Comparison of ENCODE assay signal across 8 mouse cellular contexts in the genomic region with DNA sequence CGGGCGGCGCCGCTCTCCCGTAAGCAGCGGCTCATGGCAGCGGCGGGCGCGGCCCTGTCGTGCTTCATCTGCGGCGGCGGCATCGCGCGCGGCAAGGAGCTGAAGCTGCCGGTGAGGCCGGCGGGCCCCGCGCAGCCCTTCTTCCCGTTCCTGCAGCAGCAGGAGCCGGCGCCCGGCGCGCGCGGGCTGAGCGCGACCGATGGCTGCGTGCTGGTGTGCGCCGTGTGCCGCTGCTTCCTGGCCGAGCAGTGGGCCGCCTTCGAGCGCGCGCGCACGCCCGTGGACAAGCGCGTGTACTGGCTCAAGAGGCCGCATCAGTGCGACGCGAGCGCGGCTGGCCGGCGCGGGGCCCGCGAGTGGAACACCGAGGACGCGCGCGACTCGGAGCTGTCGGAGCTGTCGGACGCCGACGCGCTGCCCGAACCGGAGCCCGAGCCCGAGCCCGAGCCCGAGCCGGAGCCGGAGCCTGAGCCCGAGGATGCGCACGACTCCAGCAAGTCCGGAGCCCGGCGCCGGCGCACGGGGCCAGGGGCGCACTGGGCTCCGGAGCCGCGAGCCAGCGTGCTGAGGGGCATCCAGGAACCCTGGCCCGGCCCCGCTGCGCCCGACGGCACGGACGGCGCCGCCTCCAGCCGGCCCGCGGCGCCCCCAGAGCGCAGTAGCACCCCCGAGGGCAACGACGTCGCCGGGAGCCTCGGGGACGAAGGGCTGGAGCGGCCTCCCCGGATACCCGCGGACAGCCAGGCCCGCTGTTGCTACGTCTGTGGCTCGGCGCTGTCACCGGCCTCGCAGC. TPM values are rescaled to one million over a fixed set of nuclear protein-coding genes. Genes with fewer than 3 reads are reported as not detected.
DNase-seq lines count a peak whose midpoint lies in the region; ATAC-seq and TF ChIP-seq lines count a peak whose summit lies in the region.

No protein-coding gene starts in this region.

- H3K36me3 ChIP-seq in lung, embryonic 14.5 days (ENCODE audit: insufficient read depth): no peaks in the 10 kb centered on the region
- H3K36me3 ChIP-seq in forebrain, embryonic 16.5 days (ENCODE audit: control insufficient read depth, insufficient read depth): no peaks in the 10 kb centered on the region
- no peaks in the 10 kb centered on the region for H3K36me3 ChIP-seq in midbrain, embryonic 14.5 days (ENCODE audit: control insufficient read depth, insufficient read depth, low read length)

- peaks cover 27% of the 10 kb centered on the region for H3K27me3 ChIP-seq in lung, embryonic 14.5 days (ENCODE audit: insufficient read depth, low read length)
- no peaks in the 10 kb centered on the region for H3K27me3 ChIP-seq in forebrain, embryonic 16.5 days (replicated peaks; ENCODE audit: control insufficient read depth, insufficient read depth, low read length)
- H3K27me3 ChIP-seq in midbrain, embryonic 14.5 days (ENCODE audit: control insufficient read depth, insufficient read depth, low read length): peaks cover 22% of the 10 kb centered on the region; the same call in 1 of the 2 replicates

- peak overlapping the region; percentile 68 for H3K9ac ChIP-seq in lung, embryonic 14.5 days
- peak overlapping the region; percentile 59 for H3K9ac ChIP-seq in forebrain, embryonic 16.5 days (replicated peaks; ENCODE audit: low read depth, low read length)
- H3K9ac ChIP-seq in midbrain, embryonic 14.5 days (replicated peaks; ENCODE audit: low read length): peak overlapping the region; percentile 64

- no peaks in the 10 kb centered on the region for H3K9me3 ChIP-seq in lung, embryonic 14.5 days (ENCODE audit: low read depth, low read length)
- H3K9me3 ChIP-seq in forebrain, embryonic 16.5 days (ENCODE audit: control insufficient read depth, low read length): no peaks in the 10 kb centered on the region
- no peaks in the 10 kb centered on the region for H3K9me3 ChIP-seq in midbrain, embryonic 14.5 days (ENCODE audit: control insufficient read depth, low read length)

- peaks cover 28% of the 10 kb centered on the region for H3K4me1 ChIP-seq in lung, embryonic 14.5 days (ENCODE audit: insufficient read depth)
- H3K4me1 ChIP-seq in forebrain, embryonic 16.5 days (replicated peaks; ENCODE audit: control insufficient read depth, insufficient read depth, low read length): peaks cover 59% of the 10 kb centered on the region
- H3K4me1 ChIP-seq in midbrain, embryonic 14.5 days (ENCODE audit: control insufficient read depth, insufficient read depth, low read length): peaks cover 68% of the 10 kb centered on the region

- peak; percentile 62 for DNase-seq in lung, embryonic 14.5 days
- DNase-seq in lung, adult 18-20 months: no peak
- DNase-seq in brain, adult 2 months (ENCODE audit: low read depth, low spot score): peak; percentile 82
- peak; percentile 68 for DNase-seq in kidney, postnatal 10 days
- peak; percentile 79 for DNase-seq in midbrain, embryonic 14.5 days
- no peak for DNase-seq in yolk sac, embryonic 10.5 days (ENCODE audit: low spot score)

- peak overlapping the region; percentile 63 for H3K4me3 ChIP-seq in lung, embryonic 14.5 days (ENCODE audit: low read depth, low read length)
- peak overlapping the region; percentile 57 for H3K4me3 ChIP-seq in forebrain, embryonic 16.5 days (replicated peaks; ENCODE audit: low read length)
- peak overlapping the region; percentile 54 for H3K4me3 ChIP-seq in midbrain, embryonic 14.5 days (replicated peaks; ENCODE audit: low read depth, low read length)

- WGBS in lung, embryonic 14.5 days: under 1% methylated on average over 113 of the region's 125 CpGs
- WGBS in forebrain, embryonic 16.5 days: under 1% methylated on average over 106 of the region's 125 CpGs
- WGBS in midbrain, embryonic 14.5 days: under 1% methylated on average over 123 of the region's 125 CpGs

- no peak for TF ChIP-seq CTCF in lung, embryonic 14.5 days (IDR thresholded peaks at IDR 0.05; ENCODE audit: low read depth)

- ATAC-seq in lung, embryonic 14.5 days (ENCODE audit: insufficient read depth): peak; percentile 10
- peak; percentile 22 for ATAC-seq in forebrain, embryonic 16.5 days
- ATAC-seq in midbrain, embryonic 14.5 days (ENCODE audit: low FRiP score, low TSS enrichment): peak; percentile 24; the same call in 1 of the 2 replicates
- ATAC-seq in megakaryocyte progenitor cell, adult 5-6 weeks (replicated peaks; ENCODE audit: poor library complexity): no peak

- peak overlapping the region; percentile 8; the same call in 1 of the 2 replicates for H3K27ac ChIP-seq in lung, embryonic 14.5 days (ENCODE audit: low read depth)
- H3K27ac ChIP-seq in forebrain, embryonic 16.5 days (ENCODE audit: low read length): no peak overlapping the region
- H3K27ac ChIP-seq in midbrain, embryonic 14.5 days (replicated peaks; ENCODE audit: low read depth, low read length): peak overlapping the region; percentile 55

- peak overlapping the region; percentile 96 for H3K4me2 ChIP-seq in lung, embryonic 14.5 days
- peak overlapping the region; percentile 72 for H3K4me2 ChIP-seq in forebrain, embryonic 16.5 days (ENCODE audit: low read length)
- peak overlapping the region; percentile 91 for H3K4me2 ChIP-seq in midbrain, embryonic 14.5 days (ENCODE audit: low read length)

RNA-seq across cellular contexts. Expression of a gene that starts 0.7 kb away (rescaled TPM):
- 12.7 and 14.3 TPM in 2 replicates for polyA plus RNA-seq in lung, embryonic 14.5 days (2014; fragmentation: Nextera tagmentation; extraction: Ambion mirVana)
- polyA plus RNA-seq in forebrain, embryonic 16.5 days (2015; fragmentation: Nextera tagmentation; extraction: Ambion mirVana): 26.9 and 34.9 TPM in 2 replicates
- polyA plus RNA-seq in midbrain, embryonic 14.5 days (2014; fragmentation: Nextera tagmentation; extraction: Ambion mirVana): 28.6 and 29.0 TPM in 2 replicates
- total RNA-seq in megakaryocyte progenitor cell, adult 5-6 weeks (2015): 32.0 and 32.6 TPM in 2 replicates
- 10.0 and 11.2 TPM in 2 replicates for total RNA-seq in megakaryocyte progenitor cell, adult 5-6 weeks (2017)

RNA-seq across cellular contexts. Expression of a gene that starts 51.7 kb away (rescaled TPM):
- polyA plus RNA-seq in lung, embryonic 14.5 days (2014; fragmentation: Nextera tagmentation; extraction: Ambion mirVana): not detected in 2 replicates
- polyA plus RNA-seq in forebrain, embryonic 16.5 days (2015; fragmentation: Nextera tagmentation; extraction: Ambion mirVana): 1.3 and 1.8 TPM in 2 replicates
- 0.92 and 1.8 TPM in 2 replicates for polyA plus RNA-seq in midbrain, embryonic 14.5 days (2014; fragmentation: Nextera tagmentation; extraction: Ambion mirVana)
- total RNA-seq in megakaryocyte progenitor cell, adult 5-6 weeks (2015): not detected in 2 replicates
- total RNA-seq in megakaryocyte progenitor cell, adult 5-6 weeks (2017): not detected in 2 replicates

Comparison
In these comparisons a context has a peak if more than half of its experiments do, and no peak if none do; other contexts are left out.
1. DNase-seq: peak in lung, embryonic 14.5 days (single experiment), brain, adult 2 months (single experiment), kidney, postnatal 10 days (single experiment) and midbrain, embryonic 14.5 days (single experiment); none in lung, adult 18-20 months (0 of 2) and yolk sac, embryonic 10.5 days (single experiment).
2. Peak in every context shown above with its lines, with median percentiles within 50 percentile points of each other: H3K4me2 ChIP-seq, H3K4me3 ChIP-seq and H3K9ac ChIP-seq.